8 mouse cellular contexts compared by ENCODE assay signal in genomic region chr4:117493905-117494851, GRCm38 (mm10). TPM values are rescaled to one million over a fixed set of nuclear protein-coding genes. Genes with fewer than 3 reads are reported as not detected.
DNase-seq lines count a peak whose midpoint lies in the region; ATAC-seq and TF ChIP-seq lines count a peak whose summit lies in the region.

No protein-coding gene starts in this region.

- intact Hi-C loops in gastrocnemius, adult 2 months (cut with DNase I) = loop anchor here (10.0 kb wide), 1 partner anchor 169 kb away; no protein-coding TSS in a partner anchor

- peak overlapping the region; percentile 79 for H3K4me3 ChIP-seq in gastrocnemius, adult 2 months
- peak overlapping the region; percentile 63 for H3K4me3 ChIP-seq in embryonic facial prominence, embryonic 10.5 days
- peak overlapping the region; percentile 54 for H3K4me3 ChIP-seq in liver, embryonic 11.5 days (ENCODE audit: low read depth, low read length)
- peak overlapping the region; percentile 27 for H3K4me3 ChIP-seq in olfactory bulb, adult 2 months (ENCODE audit: insufficient read depth, low read depth, low read length)

- peak overlapping the region; percentile 46 for H3K9ac ChIP-seq in liver, embryonic 11.5 days (ENCODE audit: low read depth, low read length)

- under 1% methylated on average over 71 of the region's 71 CpGs for WGBS in embryonic facial prominence, embryonic 10.5 days
- under 1% methylated on average over 71 of the region's 71 CpGs for WGBS in liver, embryonic 11.5 days
- WGBS in olfactory bulb, adult 2 months = 1% methylated on average over 71 of the region's 71 CpGs

- peaks cover 88% of the 10 kb centered on the region for H3K27me3 ChIP-seq in embryonic facial prominence, embryonic 10.5 days (replicated peaks; ENCODE audit: low read depth, poor library complexity, severe bottlenecking)
- H3K27me3 ChIP-seq in liver, embryonic 11.5 days (replicated peaks; ENCODE audit: control insufficient read depth, insufficient read depth, low read length) = peaks cover 90% of the 10 kb centered on the region

- ATAC-seq in CD4-positive, CD25-positive, alpha-beta regulatory T cell, adult 4 months = peak; percentile 14
- peak; percentile 42 for ATAC-seq in liver, embryonic 11.5 days (replicated peaks; ENCODE audit: low FRiP score)

- H3K27ac ChIP-seq in gastrocnemius, adult 2 months = peak overlapping the region; percentile 82
- H3K27ac ChIP-seq in embryonic facial prominence, embryonic 10.5 days (replicated peaks) = peak overlapping the region; percentile 81
- H3K27ac ChIP-seq in liver, embryonic 11.5 days (ENCODE audit: low read depth, low read length) = no peak overlapping the region
- no peak overlapping the region for H3K27ac ChIP-seq in olfactory bulb, adult 2 months (ENCODE audit: insufficient read depth, low read depth, low read length)

- H3K4me1 ChIP-seq in embryonic facial prominence, embryonic 10.5 days = peaks cover 36% of the 10 kb centered on the region
- H3K4me1 ChIP-seq in liver, embryonic 11.5 days (replicated peaks; ENCODE audit: control insufficient read depth, insufficient read depth, low read length) = peaks cover 26% of the 10 kb centered on the region
- peaks cover 29% of the 10 kb centered on the region for H3K4me1 ChIP-seq in olfactory bulb, adult 2 months (ENCODE audit: control insufficient read depth, insufficient read depth, low read length)

- no peak for TF ChIP-seq POLR2A in olfactory bulb, adult 2 months (IDR thresholded peaks at IDR 0.05; ENCODE audit: insufficient read depth, low read depth, low read length)

- no peaks in the 10 kb centered on the region for H3K36me3 ChIP-seq in embryonic facial prominence, embryonic 10.5 days (replicated peaks)
- no peaks in the 10 kb centered on the region for H3K36me3 ChIP-seq in liver, embryonic 11.5 days (ENCODE audit: control insufficient read depth, insufficient read depth, low read length)

- no peaks in the 10 kb centered on the region for H3K9me3 ChIP-seq in embryonic facial prominence, embryonic 10.5 days
- H3K9me3 ChIP-seq in liver, embryonic 11.5 days (ENCODE audit: control insufficient read depth, low read length) = no peaks in the 10 kb centered on the region

- peak; percentile 47 for DNase-seq in gastrocnemius, adult 2 months
- DNase-seq in gastrocnemius, adult 18-20 months (ENCODE audit: low spot score) = no peak
- DNase-seq in embryonic facial prominence, embryonic 10.5 days (ENCODE audit: low spot score) = peak; percentile 69
- DNase-seq in heart, postnatal 4 days = peak; percentile 30
- DNase-seq in liver, embryonic 11.5 days (ENCODE audit: low spot score) = peak; percentile 73
- DNase-seq in T-cell, adult 2 months (ENCODE audit: low spot score) = no peak

- H3K4me2 ChIP-seq in liver, embryonic 11.5 days = peak overlapping the region; percentile 94

- no peak for TF ChIP-seq CTCF in gastrocnemius, adult 2 months (IDR thresholded peaks at IDR 0.05)
- TF ChIP-seq CTCF in olfactory bulb, adult 2 months (IDR thresholded peaks at IDR 0.05; ENCODE audit: insufficient read depth, low read depth, low read length) = no peak

RNA-seq across cellular contexts. Expression of gene Rnf220, which starts 2.7 kb away (rescaled TPM):
- 10 to 100 TPM; 50.2 to 51.4 TPM for total RNA-seq in gastrocnemius, adult 2 months (2021)
- 10 to 100 TPM; 44.2 to 50.8 TPM for total RNA-seq in gastrocnemius, adult 18-20 months (2021)
- polyA plus RNA-seq in CD4-positive, CD25-positive, alpha-beta regulatory T cell, adult 4 months (2017; shearing (Covaris generic)) = 10 to 100 TPM; 15.8 to 18.6 TPM
- polyA plus RNA-seq in embryonic facial prominence, embryonic 10.5 days (2016; fragmentation: Nextera tagmentation; extraction: Ambion mirVana) = 94.6 and 94.8 TPM in 2 replicates
- 10 to 100 TPM; 45.8 to 46.7 TPM for total RNA-seq in heart, postnatal 4 days (2021)
- polyA plus RNA-seq in liver, embryonic 11.5 days (2014; fragmentation: Nextera tagmentation; extraction: Ambion mirVana) = 63.6 and 70.9 TPM in 2 replicates
- not detected in 2 replicates for polyA plus RNA-seq in olfactory bulb, adult 2 months (2012; ENCODE audit: insufficient read depth, insufficient read length, low replicate concordance, missing spikeins)

RNA-seq across cellular contexts. Expression of gene Eri3, which starts 56.0 kb away (rescaled TPM):
- total RNA-seq in gastrocnemius, adult 2 months (2021) = 100 to 1,000 TPM in 1 of 2 experiments, 10 to 100 TPM in 1; 97.4 to 101 TPM
- 100 to 1,000 TPM in 1 of 2 experiments, 10 to 100 TPM in 1; 92.1 to 105 TPM for total RNA-seq in gastrocnemius, adult 18-20 months (2021)
- polyA plus RNA-seq in CD4-positive, CD25-positive, alpha-beta regulatory T cell, adult 4 months (2017; shearing (Covaris generic)) = 10 to 100 TPM; 50.0 to 61.7 TPM
- 121 and 132 TPM in 2 replicates for polyA plus RNA-seq in embryonic facial prominence, embryonic 10.5 days (2016; fragmentation: Nextera tagmentation; extraction: Ambion mirVana)
- total RNA-seq in heart, postnatal 4 days (2021) = 10 to 100 TPM; 81.4 to 92.0 TPM
- 88.1 and 89.9 TPM in 2 replicates for polyA plus RNA-seq in liver, embryonic 11.5 days (2014; fragmentation: Nextera tagmentation; extraction: Ambion mirVana)
- polyA plus RNA-seq in olfactory bulb, adult 2 months (2012; ENCODE audit: insufficient read depth, insufficient read length, low replicate concordance, missing spikeins) = not detected in 2 replicates

Comparison
In these comparisons a context has a peak if more than half of its experiments do, and no peak if none do; other contexts are left out.
1. DNase-seq: peak in gastrocnemius, adult 2 months (single experiment), embryonic facial prominence, embryonic 10.5 days (single experiment), heart, postnatal 4 days (single experiment) and liver, embryonic 11.5 days (single experiment); none in gastrocnemius, adult 18-20 months (single experiment) and T-cell, adult 2 months (single experiment).
2. H3K27ac ChIP-seq: peak in gastrocnemius, adult 2 months (single experiment) and embryonic facial prominence, embryonic 10.5 days (single experiment); none in liver, embryonic 11.5 days (single experiment) and olfactory bulb, adult 2 months (single experiment).
3. H3K4me3 ChIP-seq: peak in every context shown above with its lines; median percentile 79 in gastrocnemius, adult 2 months; 63 in embryonic facial prominence, embryonic 10.5 days; 54 in liver, embryonic 11.5 days; 27 in olfactory bulb, adult 2 months.